Mouse (Mus musculus): ENCODE results near the gene Agr2.

Agr2 gene

DNA sequence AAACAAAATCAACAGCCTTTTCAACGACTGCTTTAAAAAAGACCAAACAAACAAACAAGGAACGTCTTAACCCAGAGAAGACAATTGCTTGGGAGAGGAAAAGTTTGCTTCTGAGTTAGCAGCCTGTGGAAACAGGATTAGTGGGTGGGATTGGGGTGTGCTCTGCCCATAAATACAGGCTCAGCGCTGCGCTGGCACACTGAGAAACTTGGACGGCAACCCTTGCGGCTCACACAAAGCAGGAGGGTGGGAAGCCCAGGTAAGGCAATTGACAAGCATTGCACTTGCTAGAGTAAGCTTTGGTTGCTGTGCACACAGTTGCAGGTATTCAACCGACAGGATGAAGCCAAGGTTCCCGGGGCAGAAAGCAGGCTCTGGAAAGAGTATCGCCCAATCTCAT is at the start of gene Agr2:
TSS of gene Agr2 (plus strand) at position 197 of the 400 bp plus-strand sequence.
- DNase-seq (ENCODE audit: low read depth, low spot score), result no peak

DNA sequence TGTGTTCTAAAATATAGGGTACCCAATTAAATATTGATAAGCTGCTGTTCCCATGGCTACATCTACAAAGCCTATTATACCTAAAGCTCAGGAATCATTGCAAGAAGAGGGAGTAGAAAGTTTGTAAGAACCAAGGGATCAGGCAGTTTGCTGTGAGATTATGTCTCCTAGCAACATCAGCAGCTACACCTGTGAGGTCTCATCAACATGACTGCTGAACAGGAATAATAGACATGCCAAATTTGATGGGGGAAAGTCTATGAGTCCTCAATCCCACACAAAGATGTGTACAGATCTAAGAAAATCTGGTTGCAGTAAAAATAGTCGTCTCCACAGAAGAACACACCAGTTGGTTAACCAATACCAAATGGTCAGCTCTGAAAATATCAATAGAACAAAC is 41.0 kb upstream of the Agr2 start:
- no peak for DNase-seq (ENCODE audit: low read depth, low spot score)

DNA sequence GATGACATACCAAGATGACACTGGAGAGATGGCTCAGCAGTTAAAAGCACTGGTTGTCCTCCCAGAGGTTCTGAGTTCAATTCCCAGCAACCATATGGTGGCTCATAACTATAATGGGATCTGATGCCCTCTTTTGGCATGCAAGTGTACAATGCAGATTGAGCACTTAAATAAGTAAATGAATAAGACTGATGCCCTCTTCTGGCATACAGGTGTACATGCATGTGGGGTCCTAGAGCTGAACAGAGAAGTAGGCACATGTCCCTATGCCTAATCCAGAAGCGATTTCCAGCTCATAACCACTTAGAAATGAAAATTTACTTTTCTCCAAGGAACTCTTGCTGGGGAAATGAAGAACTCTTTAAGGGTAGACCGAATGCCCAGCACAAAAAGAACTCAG is 35.5 kb upstream of the Agr2 start:
- DNase-seq (ENCODE audit: low read depth, low spot score), result peak; percentile 64

DNA sequence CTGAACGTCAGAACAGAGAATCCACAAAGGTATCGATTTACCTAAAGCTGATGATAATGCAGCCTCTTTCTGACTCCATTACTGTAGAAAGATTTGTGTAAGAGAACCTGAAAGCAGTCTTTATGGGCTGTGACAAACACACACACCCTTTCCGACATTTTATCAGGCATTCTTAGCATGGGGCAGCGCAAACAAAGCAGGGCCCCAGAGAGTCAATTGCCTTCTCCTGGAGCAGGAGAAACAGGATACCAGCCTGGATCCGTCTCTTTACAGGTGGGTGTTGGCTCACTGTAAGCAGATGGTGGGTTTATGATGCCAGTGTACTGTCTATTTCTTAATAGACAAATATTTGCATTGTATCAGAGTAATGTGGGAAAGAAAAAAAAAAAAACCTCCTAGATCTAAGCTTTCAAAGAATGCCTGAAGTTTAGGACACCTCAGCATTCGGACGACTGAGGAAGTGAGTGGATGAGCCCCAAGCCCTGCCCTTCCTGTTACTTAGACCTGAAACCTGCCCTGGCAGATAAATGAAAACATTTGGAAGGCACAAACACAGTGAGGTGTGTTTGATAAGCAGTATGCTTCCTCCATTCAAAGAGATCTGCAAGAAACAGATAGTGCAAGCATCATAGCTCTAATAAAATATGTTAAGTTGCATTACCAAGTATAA is 26.5 kb upstream of the Agr2 start:
- DNase-seq (ENCODE audit: low read depth, low spot score), result no peak

DNA sequence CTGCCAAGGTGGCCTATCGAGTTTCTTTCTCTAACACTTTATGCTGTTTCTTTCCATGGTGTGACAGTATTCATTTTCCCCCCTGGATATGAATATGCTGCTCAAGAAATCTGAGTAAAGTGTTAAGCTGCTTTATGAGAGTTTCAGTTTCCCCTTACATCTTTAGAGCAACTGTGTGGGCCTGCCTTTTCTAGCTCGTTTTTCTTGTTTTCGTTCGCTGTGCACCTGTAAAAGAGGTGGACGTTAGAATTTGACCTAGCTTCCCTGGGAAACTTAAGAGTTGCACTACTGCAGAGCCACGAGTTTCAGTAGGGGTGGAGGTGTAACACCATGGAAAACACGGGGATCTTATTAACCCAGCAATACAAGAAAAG is 26.0 kb upstream of the Agr2 start:
- no peak for DNase-seq (ENCODE audit: low read depth, low spot score)

DNA sequence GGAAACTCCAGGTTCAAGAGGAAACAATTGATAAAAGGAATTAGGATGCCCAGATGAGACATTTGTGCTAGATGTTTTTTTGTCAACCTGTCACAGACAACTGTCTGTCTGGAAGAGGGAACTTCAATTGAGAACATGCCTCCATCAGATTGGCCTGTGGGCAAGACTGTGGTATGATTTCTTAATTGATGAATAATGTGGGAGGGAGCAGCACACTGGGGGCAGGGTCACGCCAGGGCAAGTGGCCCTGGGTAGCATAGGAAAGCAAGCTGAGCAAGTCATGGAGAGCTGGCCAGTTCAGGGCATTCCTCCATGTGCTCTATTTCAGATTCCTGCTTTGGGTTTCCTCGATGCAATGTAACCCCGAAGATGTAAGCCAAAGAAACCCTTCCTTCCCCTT is 16.8 kb upstream of the Agr2 start:
- no peak for DNase-seq (ENCODE audit: low read depth, low spot score)

DNA sequence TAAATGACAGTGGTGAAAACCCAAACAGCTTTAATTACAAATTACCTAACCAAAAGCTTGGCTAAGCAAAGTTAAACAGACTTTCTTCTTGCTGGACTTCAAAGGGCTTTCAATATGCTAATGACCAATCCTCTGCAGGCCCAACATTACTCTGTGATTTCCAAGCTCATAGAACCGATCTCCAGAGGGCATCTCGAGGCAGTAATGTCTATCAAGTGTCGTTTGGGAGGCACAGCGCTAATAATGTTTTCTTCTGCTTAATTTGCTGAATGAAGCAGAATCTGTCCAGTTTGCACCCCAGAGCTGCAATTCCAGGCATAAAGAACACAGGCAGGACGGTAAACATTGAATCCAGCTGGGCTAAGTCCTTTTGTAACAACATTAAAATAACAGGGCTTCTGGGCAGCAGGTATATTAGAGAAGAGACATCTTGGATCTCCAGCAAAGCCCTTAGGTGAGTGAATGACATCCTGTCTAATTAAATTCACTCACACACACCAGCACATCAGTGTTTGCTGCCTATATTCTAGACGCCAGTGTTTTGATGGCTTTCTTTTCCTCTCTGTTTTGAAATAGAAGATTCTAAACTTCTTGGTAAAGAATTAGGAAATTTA is 15.0 kb upstream of the Agr2 start:
- no peak for DNase-seq (ENCODE audit: low read depth, low spot score)

DNA sequence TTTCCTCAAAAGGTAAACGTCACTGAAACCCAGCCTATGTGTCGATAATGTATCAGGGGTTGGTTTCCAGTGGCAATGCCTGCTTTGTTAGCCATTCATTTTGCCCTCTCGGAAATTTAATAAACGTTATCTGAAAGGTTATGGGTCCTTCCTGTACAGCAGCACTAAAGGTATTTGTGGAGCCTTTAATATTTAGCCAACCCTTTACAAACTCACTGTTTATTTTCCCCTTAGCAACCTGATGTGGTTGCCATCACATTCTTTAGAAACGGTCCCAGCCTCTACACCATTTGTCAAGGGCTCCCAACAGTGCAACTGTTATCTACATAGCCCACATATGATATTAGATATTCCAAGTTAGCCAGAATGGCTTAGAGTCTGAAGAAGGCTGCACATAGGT is 13.1 kb upstream of the Agr2 start:
- no peak for DNase-seq (ENCODE audit: low read depth, low spot score)

DNA sequence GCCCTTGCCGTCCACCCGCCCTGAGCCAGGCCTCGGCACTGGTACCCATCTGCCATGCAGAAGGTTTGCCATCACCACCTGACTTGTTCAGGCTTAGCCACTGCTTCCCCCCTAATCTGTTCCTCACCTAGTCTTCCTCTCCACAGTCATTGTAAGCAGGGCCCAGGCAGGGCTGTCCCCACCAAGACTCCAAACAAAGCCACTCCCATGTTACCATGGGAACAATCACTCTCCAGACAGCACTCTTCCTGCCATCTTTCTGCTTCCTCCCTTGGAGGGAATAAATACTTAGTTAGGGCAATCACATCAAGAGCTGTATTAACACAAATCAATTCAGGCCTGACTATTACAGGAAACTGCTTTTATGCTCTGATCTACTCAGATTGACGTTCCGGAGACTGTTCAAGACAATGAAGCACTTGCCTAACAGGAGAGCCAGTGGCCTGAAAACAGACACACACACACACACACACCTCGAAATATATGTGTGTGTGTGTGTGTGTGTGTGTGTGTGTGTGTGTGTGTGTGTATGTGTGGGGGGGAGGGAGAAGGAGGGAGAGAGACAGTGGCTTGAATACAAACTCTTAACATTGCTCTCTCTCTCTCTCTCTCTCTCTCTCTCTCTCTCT is 10.9 kb upstream of the Agr2 start:
- DNase-seq (ENCODE audit: low read depth, low spot score), result peak; percentile 49

DNA sequence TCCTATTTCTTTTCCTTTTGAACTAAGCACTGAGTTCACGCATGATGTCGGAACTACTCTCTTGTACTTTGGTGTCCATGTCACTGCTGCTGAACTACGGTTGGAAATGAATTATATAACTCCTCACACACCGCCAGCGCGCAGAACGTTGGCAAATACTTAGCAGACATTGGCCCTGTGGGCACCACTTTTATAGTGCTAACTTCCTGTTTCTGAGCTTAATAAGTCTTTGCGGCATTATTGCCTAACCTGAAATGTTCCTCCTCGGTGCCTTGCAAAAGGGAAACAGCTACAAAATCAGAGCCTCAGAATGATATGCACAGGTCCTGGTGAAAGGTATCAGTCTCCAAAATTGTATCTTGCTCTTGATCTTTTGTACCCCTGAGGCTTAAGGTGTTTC is 9.2 kb upstream of the Agr2 start:
- peak; percentile 43 for DNase-seq (ENCODE audit: low read depth, low spot score)

DNA sequence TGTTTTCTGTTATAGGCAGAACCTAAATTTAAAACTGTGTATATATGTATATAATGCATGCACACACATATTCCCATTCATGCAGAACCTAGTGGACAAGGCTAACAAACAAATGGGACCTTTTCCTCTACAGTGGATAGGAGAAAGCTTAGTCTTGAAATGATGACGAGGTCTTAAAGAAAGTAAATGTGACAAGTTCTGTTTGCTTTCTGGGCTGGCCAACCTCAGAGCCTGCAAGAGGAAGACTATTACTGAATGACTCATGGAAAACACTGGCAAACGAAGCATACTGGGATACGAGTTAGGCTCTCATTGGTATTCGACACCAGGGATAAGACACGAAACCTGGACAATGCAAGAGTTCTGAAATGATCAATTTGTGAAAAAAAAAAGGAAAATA is 8.0 kb upstream of the Agr2 start:
- no peak for DNase-seq (ENCODE audit: low read depth, low spot score)

DNA sequence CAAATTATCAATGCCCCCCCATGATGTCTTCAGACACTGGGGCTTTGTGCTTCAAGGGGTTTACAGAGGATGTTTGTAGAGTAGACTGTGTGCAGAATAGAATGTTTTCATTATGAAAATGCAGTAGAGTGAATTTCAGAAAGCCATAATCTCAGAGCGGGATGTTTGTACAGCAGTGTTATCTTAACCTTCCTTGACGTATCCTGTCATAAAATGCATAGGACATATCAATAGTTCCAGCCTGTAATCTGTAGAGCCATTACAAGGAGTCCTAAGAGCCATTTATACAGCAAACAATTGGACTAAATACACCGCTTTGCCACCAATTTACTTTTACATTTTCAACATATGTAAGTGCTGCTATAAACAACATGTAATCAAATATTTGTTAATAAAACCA is 876 bp downstream of the Agr2 start:
- no peak for DNase-seq (ENCODE audit: low read depth, low spot score)

DNA sequence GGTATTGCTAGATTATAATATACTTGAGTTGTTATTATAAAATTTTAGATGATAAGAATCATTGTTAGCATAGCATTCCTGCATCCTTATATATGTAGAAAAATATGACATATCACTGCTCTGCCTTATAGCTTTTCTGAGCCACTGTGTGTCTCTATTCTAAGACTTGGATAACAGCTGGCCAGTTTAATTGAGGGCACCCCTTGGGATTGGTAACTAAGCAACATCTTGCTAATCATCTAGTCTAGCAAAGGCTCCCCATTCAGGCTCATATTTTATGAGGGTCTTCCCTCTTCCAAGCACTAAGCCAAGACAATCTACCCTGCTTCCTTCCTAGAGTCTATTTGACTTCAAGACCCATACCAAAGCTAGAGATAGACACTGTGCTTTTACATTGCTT is 1.4 kb downstream of the Agr2 start:
- no peak for DNase-seq (ENCODE audit: low read depth, low spot score)

DNA sequence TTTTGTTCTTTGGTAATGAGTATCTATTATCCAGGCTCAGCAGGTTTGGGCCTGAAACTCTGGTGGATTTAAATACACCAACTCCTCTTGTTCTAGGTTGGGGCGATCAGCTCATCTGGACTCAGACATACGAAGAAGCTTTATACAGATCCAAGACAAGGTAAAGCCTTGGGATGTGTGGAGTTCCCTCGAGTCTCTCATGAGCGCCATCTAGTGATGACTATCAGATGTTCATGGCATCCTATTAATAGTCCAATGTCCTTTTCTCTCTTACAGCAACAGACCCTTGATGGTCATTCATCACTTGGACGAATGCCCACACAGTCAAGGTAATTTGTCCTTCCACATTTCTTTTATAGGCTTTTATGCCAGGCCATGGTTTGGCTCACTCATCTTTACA is 3.1 kb downstream of the Agr2 start:
- DNase-seq (ENCODE audit: low read depth, low spot score), result peak; percentile 70

DNA sequence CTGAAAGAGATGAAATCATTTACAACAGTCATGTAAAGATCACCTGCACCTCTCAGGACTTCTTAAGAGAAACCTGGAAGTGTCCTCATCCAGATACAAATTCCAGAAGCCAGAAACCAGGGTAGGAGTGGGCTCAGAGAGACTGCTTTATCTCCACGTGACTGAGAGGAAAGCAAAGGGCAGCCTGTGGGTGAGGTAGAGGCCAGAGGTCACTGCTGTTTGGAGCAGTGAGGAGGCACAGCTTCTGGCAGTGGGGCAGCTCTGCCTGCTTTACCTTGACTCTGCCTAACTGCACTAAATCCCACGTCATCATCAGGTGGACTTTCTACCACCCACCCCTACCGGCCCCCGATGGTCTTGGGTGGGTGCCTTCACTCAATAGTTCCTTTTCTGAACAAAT is 12.0 kb downstream of the Agr2 start:
- DNase-seq (ENCODE audit: low read depth, low spot score), result no peak

DNA sequence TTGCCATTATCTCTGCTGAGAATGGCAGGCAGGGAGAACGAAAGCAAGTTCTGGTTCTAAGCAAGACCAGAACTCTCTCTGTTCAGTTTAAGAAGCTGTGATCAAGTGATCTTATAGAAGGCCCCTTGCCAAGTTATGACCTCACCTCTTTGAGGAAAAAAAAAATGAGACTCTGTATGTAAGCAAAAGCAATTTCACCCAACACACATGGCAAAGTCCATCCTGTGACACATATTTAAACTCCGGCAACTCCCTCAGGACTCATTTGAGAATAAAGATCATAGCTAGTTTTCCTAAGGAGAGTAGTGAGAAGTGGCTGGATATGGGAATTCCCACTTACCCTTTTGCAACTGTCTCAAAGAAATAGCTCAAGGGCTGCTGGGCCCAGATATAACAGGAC is 14.9 kb downstream of the Agr2 start:
- DNase-seq (ENCODE audit: low read depth, low spot score), result no peak

DNA sequence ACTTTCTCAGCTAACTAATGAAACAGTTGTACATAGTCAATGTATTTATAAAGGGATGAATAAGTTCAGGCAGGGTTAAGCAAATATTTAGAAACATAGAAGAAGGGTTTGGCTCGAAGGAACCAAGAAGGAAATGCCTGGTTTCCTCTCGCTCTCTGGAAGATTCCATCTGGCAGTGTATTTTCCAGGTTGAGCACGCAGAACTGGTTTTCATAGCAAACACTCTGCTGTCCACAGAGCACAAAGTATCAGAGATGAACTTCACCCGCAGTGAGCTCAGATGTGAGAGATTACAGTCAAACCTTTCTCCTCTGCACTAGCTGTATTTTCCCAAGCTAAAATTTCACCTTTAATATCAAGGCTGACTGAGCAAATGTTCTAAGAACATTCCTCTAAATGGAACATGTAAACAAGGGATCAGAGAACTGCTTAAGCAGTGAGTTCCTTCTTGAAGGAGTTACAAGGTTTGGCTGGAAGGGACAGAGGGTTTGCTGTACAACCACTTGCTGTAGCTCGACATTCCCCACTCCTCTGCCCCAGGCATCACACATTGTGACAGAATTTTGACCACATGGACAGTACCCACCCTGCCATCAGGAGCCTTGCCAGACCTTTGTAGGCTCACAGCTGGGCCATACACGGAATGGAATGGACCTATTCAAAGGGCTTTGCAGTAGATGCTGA is 15.8 kb downstream of the Agr2 start:
- DNase-seq (ENCODE audit: low read depth, low spot score), result no peak

DNA sequence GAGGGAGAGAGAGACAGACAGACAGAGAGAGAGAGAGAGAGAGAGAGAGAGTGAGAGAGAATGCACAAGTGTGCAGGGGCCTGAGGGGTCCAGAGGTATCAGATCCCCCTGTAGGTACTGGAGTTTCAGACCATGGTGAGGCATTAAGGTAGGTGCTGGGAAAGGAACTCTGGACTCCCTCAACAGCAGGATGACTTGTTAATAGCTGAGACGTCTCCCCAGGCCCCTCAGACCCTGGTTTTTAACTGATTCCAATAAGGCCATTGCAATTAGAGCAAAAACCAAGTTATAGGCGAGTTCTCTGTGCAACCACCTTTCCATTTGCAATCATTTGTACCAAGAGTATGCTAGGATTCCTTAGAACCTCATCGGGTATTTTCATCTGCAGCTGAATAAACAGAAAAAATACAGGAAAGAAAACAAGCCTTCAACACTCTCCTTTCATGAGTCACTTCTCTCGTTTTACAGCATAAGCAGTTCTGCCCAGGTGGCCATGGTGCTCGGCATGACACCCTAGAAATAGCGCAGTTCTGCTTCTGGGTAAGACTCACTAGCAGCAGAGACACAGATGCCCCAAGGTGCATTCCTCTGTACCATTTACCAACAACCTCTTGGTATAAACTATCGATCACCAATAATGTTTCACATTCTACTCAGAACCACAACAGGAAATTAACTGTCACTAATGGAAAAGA is 20.7 kb downstream of the Agr2 start:
- no peak for DNase-seq (ENCODE audit: low read depth, low spot score)

DNA sequence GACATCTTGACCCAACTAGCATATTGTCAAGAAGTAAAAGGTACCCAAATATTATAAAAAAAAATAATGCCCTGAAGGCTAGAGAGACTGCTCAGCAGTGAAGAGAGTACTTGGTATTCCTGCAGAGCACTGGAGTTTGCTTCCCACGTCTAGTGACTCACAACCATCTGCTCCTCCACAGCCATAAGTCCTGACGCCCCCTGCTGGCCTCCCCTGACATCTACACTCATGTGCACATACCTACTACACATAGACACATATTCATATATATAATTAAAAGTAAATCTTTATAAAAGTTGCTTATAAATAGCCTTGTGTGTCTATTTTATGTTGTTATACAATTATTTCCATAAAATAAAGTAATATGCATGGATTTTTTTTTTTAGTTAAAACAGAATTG is 25.1 kb downstream of the Agr2 start:
- peak; percentile 53 for DNase-seq (ENCODE audit: low read depth, low spot score)

DNA sequence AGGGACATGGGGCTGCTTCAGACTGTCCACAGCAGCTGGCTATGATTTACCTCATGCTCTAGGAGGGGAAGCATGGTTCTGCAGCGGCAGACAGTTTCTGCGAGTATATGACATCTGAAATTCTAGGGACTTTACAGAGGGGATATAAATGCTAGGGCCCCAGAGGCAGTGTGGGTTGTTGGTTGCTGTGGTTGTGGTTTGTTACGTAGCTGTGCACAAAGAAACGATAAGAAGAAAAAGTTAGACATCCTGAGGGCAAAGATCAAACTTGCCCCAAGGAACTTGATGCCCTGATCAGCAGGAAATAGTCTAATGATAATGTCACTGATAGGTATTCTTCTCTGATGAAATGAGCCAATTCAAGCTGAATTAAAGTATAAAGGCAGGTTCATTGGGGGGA is 26.9 kb downstream of the Agr2 start:
- DNase-seq (ENCODE audit: low read depth, low spot score), result peak; percentile 84

DNA sequence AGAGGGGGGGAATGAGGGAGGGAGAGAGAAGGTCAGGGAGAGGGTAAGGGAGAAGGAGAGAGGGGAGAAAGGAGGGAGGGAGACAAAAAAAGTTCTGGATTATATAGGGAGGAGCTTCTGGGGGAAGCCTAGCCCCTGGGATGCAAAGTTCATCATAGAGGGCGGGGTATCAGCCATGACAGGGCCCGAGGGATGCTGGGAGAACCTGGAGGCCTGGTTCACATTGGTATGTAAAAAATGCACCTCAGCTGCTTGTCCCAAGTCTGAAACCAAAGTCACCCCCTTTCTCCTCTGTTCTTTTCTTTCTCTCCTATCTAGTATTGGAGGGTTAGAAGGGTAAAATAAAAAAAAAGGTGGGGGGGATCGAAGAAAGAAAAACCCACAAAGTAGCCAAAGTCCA is 27.4 kb downstream of the Agr2 start:
- DNase-seq (ENCODE audit: low read depth, low spot score), result no peak

DNA sequence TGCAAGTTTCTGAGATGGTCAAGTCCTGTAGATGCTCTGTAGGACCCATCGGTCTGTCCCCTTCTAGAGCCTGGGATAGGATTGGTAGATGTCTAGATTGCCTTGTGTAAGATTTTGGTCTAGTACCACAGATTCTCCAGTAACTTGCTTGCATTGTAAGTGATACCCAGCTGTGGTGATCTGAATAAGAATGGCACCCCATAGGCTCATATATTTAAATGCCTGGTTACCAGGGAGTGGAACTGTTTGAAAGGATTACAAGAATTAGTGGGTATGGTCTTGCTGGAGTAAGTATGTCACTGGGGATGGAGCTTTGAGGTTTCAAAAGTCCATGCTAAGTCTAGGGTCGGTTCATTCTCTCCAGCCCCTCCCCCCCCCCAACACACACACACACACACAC is 28.0 kb downstream of the Agr2 start:
- DNase-seq (ENCODE audit: low read depth, low spot score), result no peak

All from CD4-positive, CD25-positive, alpha-beta regulatory T cell, adult 2 months (primary cell).